Mouse (Mus musculus) retina, postnatal 1 day (tissue): ENCODE results near the gene Tmem38b.
"Not testable (repeated sequence)": the region's sequence is repeated elsewhere in the genome, so short reads cannot be mapped to it uniquely, and the experiment has no call there.

Source experiments
- DNase-seq: peaks from one replicate; pipeline ENCODE4 v3.0.0-alpha.2; 2012

Tmem38b gene

GRCm38 (mm10) chr4:53825821-53826605, at the start of gene Tmem38b:
Gene Tmem38b (plus strand): TSS chr4:53826045.
- peak; percentile 84 for DNase-seq

GRCm38 (mm10) chr4:53781396-53781795, 44.4 kb upstream of the Tmem38b start:
- DNase-seq, result no peak

GRCm38 (mm10) chr4:53782216-53783070, 43.4 kb upstream of the Tmem38b start:
- DNase-seq, result peak; percentile 73

GRCm38 (mm10) chr4:53785746-53786398, 40.0 kb upstream of the Tmem38b start:
- DNase-seq, result no peak

GRCm38 (mm10) chr4:53786851-53787250, 39.0 kb upstream of the Tmem38b start:
- DNase-seq, result no peak

- no peak for DNase-seq
These were observed 36.5 kb upstream of the Tmem38b start for GRCm38 (mm10) chr4:53789346-53789745.

GRCm38 (mm10) chr4:53794257-53794966, 31.4 kb upstream of the Tmem38b start:
- no peak for DNase-seq

GRCm38 (mm10) chr4:53795086-53795485, 30.8 kb upstream of the Tmem38b start:
- no peak for DNase-seq

- no peak for DNase-seq
These were observed 30.1 kb upstream of the Tmem38b start for GRCm38 (mm10) chr4:53795706-53796105.

- peak; percentile 58 for DNase-seq
These were observed 28.7 kb upstream of the Tmem38b start for GRCm38 (mm10) chr4:53796865-53797772.

- DNase-seq, result peak; percentile 37
These were observed 26.8 kb upstream of the Tmem38b start for GRCm38 (mm10) chr4:53798896-53799676.

- no peak for DNase-seq
These were observed 26.1 kb upstream of the Tmem38b start for GRCm38 (mm10) chr4:53799753-53800152.

GRCm38 (mm10) chr4:53803674-53804073, 22.2 kb upstream of the Tmem38b start:
- DNase-seq, result not testable (repeated sequence)

- not testable (repeated sequence) for DNase-seq
These were observed 19.4 kb upstream of the Tmem38b start for GRCm38 (mm10) chr4:53806428-53806827.

- no peak for DNase-seq
These were observed 7.5 kb upstream of the Tmem38b start for GRCm38 (mm10) chr4:53818320-53818719.

GRCm38 (mm10) chr4:53823697-53824096, 2.1 kb upstream of the Tmem38b start:
- DNase-seq, result no peak

- no peak for DNase-seq
These were observed 1.0 kb upstream of the Tmem38b start for GRCm38 (mm10) chr4:53824831-53825230.

GRCm38 (mm10) chr4:53826641-53827248, 900 bp downstream of the Tmem38b start:
- DNase-seq, result peak; percentile 12

GRCm38 (mm10) chr4:53827869-53828268, 2.0 kb downstream of the Tmem38b start:
- DNase-seq, result no peak

- DNase-seq, result no peak
These were observed 3.1 kb downstream of the Tmem38b start for GRCm38 (mm10) chr4:53828914-53829313.
